Mouse (Mus musculus) hindbrain, embryonic 16.5 days (tissue): Measurements from ENCODE around the gene Glra2. TPM values are rescaled to one million over a fixed set of nuclear protein-coding genes. Genes with fewer than 3 reads are reported as not detected.
A peak's percentile ranks its signal among the peaks of the same experiment; 100 is the strongest.
"Not testable (repeated sequence)": the region's sequence is repeated elsewhere in the genome, so short reads cannot be mapped to it uniquely, and the experiment has no call there.

Experiments
- ATAC-seq: fragments of 200-750 bp; cut with Nextera tagmentation; 2 replicates; pipeline ENCODE4 v1.8.0; 2017; ENCODE audit warnings: moderate TSS enrichment, moderate library complexity
- H3K27ac ChIP-seq: fragments of 300-500 bp; sonication (generic); 2 replicates; pipeline ENCODE4 v1.5.1; 2014; ENCODE audit warnings: low read depth, mild to moderate bottlenecking, control low read depth, low read length, moderate library complexity
- H3K27me3 ChIP-seq: fragments of 300-500 bp; sonication (generic); replicated peaks from 2 replicates; pipeline ENCODE4 v1.6.1; 2014; ENCODE audit warnings: low read length; ENCODE audit not compliant: control insufficient read depth, insufficient read depth
- H3K36me3 ChIP-seq: fragments of 300-500 bp; sonication (generic); 2 replicates; pipeline ENCODE4 v1.6.1; 2014; ENCODE audit warnings: mild to moderate bottlenecking, low read length, moderate library complexity, mixed read lengths; ENCODE audit not compliant: control insufficient read depth, insufficient read depth
- H3K4me1 ChIP-seq: fragments of 300-500 bp; sonication (generic); 2 replicates; pipeline ENCODE4 v1.6.1; 2014; ENCODE audit warnings: low read depth, low read length; ENCODE audit not compliant: control insufficient read depth, insufficient read depth
- H3K4me2 ChIP-seq: fragments of 300-500 bp; sonication (generic); 2 replicates; pipeline ENCODE4 v1.6.1; 2014; ENCODE audit warnings: mild to moderate bottlenecking, low read length, control low read depth, moderate library complexity
- H3K4me3 ChIP-seq: fragments of 300-500 bp; sonication (generic); 2 replicates; pipeline ENCODE4 v1.5.1; 2014; ENCODE audit warnings: mild to moderate bottlenecking, low read length, control low read depth, moderate library complexity
- H3K9ac ChIP-seq: fragments of 300-500 bp; sonication (generic); 2 replicates; pipeline ENCODE4 v1.6.1; 2014; ENCODE audit warnings: low read depth, mild to moderate bottlenecking, control low read depth, low read length, moderate library complexity
- H3K9me3 ChIP-seq: fragments of 300-500 bp; sonication (generic); 2 replicates; pipeline ENCODE4 v1.6.1; 2014; ENCODE audit warnings: mild to moderate bottlenecking, low read length, moderate library complexity; ENCODE audit not compliant: control insufficient read depth
- WGBS: fragments of 180-500 bp; shearing (Covaris S2); extraction: QIAGEN DNeasy Blood & Tissue Kit; methylation state at CpG from one replicate; pipeline ENCODE4 v1.1.7; 2014; 5-methylcytosine and 5-hydroxymethylcytosine counted together
- polyA plus RNA-seq: library from polyadenylated mRNA; unstranded; fragments of >200 nt; fragmentation: Nextera tagmentation; extraction: Ambion mirVana; gene quantifications from 2 replicates; pipeline ENCODE4 v1.2.1, GENCODE M21; 2015

Gene Glra2
- 58.0 and 58.2 TPM in 2 replicates for polyA plus RNA-seq

DNA sequence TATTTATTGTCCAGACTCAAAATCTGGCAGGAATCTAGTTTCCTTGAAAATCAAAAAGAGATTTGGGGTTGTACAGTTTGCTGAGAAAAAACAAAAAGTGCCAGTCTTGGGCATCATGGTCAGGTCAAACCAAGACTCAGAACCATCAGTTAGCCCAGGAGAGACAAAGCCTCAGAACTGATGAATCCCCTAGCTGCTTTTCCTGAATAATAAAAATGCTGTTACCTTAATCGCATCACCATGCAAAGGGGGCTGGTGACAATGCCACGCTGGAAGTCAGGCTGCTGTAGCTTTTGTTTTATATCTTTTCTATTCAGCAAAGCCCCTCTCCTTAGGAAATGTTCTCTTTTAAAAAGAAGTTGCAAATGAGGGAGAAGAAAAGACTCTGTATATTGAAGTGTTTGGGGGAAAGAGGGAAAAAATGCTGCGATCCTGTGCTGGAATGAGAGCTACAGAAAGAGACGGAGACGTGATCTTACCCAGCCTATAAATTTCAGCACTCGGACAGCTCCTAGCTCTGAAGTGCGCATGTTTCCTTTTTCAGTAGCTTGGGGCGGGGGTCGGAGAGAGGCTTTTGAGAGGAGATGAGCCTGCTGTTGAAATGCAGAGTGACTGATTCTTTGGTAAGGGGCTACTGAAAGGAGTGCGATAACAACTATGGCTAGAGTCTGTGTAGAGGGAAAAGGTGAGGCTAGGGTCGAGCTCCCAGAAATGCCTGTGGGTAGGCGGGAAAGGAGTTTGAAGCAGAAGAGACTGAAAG lies at the start of gene Glra2:
TSS of gene Glra2 (minus strand) at position 455 of the 760 bp plus-strand sequence.
- H3K4me2 ChIP-seq: peak within 1 kb of the TSS; percentile 64
- H3K9ac ChIP-seq: peak within 1 kb of the TSS; percentile 38
- H3K9me3 ChIP-seq: no peaks in the 10 kb centered on the region
- peak; percentile 82 for ATAC-seq
- H3K36me3 ChIP-seq: no peaks in the 10 kb centered on the region
- peak within 1 kb of the TSS; percentile 21 for H3K27ac ChIP-seq
- H3K4me1 ChIP-seq: no peaks in the 10 kb centered on the region
- WGBS: 10% methylated on average over 12 of the region's 12 CpGs
- peak within 1 kb of the TSS; percentile 41 for H3K4me3 ChIP-seq
- H3K27me3 ChIP-seq: no peaks in the 10 kb centered on the region; the same call in 1 of the 2 replicates

- H3K27me3 ChIP-seq: no peaks in the 10 kb centered on the region
- no peaks in the 10 kb centered on the region for H3K36me3 ChIP-seq
- H3K4me3 ChIP-seq: no peak overlapping the region
- 50% methylated on average over 1 of the region's 1 CpGs for WGBS
- H3K9me3 ChIP-seq: no peaks in the 10 kb centered on the region
- peak; percentile 60; the same call in 1 of the 2 replicates for ATAC-seq
- no peak overlapping the region for H3K4me2 ChIP-seq
- no peak overlapping the region for H3K9ac ChIP-seq
- H3K27ac ChIP-seq: no peak overlapping the region
- H3K4me1 ChIP-seq: no peaks in the 10 kb centered on the region
These were observed 35.6 kb upstream of the Glra2 start for GRCm38 (mm10) chrX:165362798-165363197.

- WGBS: 59% methylated on average over 5 of the region's 5 CpGs
- Histone ChIP-seq H3K9ac (no peak overlapping the region), H3K9me3 (no peaks in the 10 kb centered on the region), H3K4me2 (no peak overlapping the region), H3K27me3 (no peaks in the 10 kb centered on the region), H3K27ac (no peak overlapping the region), H3K4me3 (no peak overlapping the region), H3K4me1 (no peaks in the 10 kb centered on the region), H3K36me3 (no peaks in the 10 kb centered on the region)
- ATAC-seq: no peak
These were observed 17.4 kb upstream of the Glra2 start for GRCm38 (mm10) chrX:165344611-165345010.

DNA sequence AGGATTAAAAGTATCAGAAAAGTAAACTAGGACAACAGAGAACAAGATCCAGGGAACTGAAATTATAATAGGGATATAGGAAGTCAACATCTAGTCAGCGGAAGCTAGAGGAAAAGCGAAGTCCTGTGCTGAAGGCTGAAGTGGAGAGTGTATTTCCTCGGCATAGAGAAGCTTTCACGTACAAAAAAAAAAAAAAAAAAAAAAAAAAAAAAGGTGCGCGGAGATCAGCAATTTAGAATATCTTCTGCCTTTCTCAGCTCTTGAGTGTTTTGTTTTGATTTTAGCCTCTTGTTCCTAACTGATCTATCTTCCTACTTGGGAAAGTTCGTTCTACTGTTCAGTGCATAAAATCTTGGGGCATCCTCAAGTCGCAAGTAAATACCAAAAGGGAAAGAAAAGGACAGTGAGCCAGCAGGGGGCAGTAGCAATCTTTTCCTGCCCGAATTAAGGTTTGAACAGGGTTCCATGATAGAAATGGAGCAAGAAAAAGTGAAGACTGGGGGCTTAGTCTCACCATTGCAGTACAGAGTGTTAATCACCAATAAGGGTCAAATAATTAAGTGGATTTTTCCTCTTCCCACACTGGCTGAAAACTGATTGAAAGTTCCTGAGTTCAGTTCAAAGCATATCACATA lies 623 bp upstream of the Glra2 start:
- Histone ChIP-seq H3K36me3 (no peaks in the 10 kb centered on the region), H3K9ac (peak overlapping the region; percentile 31; the same call in 1 of the 2 replicates), H3K4me2 (peak overlapping the region; percentile 64), H3K4me1 (no peaks in the 10 kb centered on the region), H3K27me3 (no peaks in the 10 kb centered on the region; the same call in 1 of the 2 replicates), H3K9me3 (no peaks in the 10 kb centered on the region), H3K4me3 (peak overlapping the region; percentile 41), H3K27ac (no peak overlapping the region)
- 12% methylated on average over 9 of the region's 9 CpGs for WGBS
- ATAC-seq: peak; percentile 42; the same call in 1 of the 2 replicates

DNA sequence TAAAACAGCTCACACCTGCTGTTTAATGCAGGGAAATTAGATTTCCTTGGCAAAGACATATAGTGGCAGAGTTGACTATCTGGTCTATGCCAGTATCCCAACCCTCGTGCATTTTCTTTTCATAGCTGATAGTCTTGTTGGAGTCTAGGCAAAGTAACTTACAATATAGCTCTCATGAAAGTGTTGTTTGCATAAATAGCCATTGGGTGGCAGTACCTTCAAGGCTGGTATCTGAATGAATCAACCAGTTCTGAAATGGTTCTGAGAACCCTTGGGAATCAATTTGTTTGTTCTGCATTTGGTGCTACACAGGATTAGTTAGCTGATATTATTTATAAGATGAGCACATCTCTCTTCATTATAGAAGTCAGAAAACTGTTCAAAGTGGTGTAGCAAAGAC lies 133.6 kb downstream of the Glra2 start:
- no peak for ATAC-seq
- Histone ChIP-seq H3K9me3 (no peaks in the 10 kb centered on the region), H3K36me3 (no peaks in the 10 kb centered on the region), H3K9ac (no peak overlapping the region), H3K4me3 (no peak overlapping the region), H3K27me3 (no peaks in the 10 kb centered on the region), H3K27ac (no peak overlapping the region), H3K4me1 (no peaks in the 10 kb centered on the region), H3K4me2 (no peak overlapping the region)
- 55% methylated on average over 1 of the region's 1 CpGs for WGBS

DNA sequence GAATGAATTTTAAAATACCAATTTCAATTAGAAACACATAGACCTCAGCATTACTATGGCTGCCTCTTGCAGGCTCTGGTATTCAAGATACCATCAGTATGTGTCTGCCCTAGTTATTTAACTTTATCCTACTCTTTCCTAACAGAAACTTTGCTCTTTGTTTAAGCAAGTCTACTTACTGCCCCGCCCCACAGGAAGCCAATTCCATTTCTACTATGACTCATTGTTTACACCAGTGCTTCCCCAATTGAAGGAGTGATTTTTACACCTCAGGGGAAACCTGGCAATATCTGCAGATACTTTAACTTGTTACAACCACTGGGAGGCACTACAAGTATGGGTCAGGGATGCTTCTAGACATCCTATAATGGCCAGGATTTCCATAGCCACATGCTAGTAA lies 136.0 kb downstream of the Glra2 start:
- WGBS: 52% methylated on average over 1 of the region's 1 CpGs
- H3K27ac ChIP-seq: no peak overlapping the region

DNA sequence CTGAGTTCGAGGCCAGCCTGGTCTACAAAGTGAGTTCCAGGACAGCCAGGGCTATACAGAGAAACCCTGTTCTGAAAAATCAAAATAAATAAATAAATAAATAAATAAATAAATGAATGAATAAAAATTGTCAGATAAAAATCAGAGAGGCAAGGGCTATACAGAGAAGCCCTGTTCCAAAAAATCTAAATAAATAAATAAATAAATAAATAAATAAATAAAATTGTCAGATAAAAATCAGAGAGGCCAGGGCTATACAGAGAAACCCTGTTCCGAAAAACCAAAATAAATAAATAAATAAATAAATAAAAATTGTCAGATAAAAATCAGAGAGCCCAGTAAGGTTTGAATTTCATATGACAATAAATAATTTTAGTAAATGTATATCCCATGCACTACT lies 144.2 kb downstream of the Glra2 start:
- WGBS: 92% methylated on average over 2 of the region's 2 CpGs
- H3K9me3 ChIP-seq, H3K4me2 ChIP-seq, H3K9ac ChIP-seq, H3K27me3 ChIP-seq, H3K36me3 ChIP-seq, ATAC-seq, H3K4me3 ChIP-seq, H3K4me1 ChIP-seq, H3K27ac ChIP-seq: not testable (repeated sequence)

More for the DNA sequence above, 136.0 kb downstream of the Glra2 start:
- Histone ChIP-seq H3K4me1 (no peaks in the 10 kb centered on the region), H3K4me3 (no peak overlapping the region), H3K4me2 (no peak overlapping the region), H3K9me3 (no peaks in the 10 kb centered on the region), H3K9ac (no peak overlapping the region), H3K36me3 (no peaks in the 10 kb centered on the region), H3K27me3 (no peaks in the 10 kb centered on the region)
- ATAC-seq: no peak

GRCm38 (mm10) chrX:165156549-165156948 lies 170.6 kb downstream of the Glra2 start:
- no peak for ATAC-seq
- Histone ChIP-seq H3K4me1 (no peaks in the 10 kb centered on the region), H3K36me3 (no peaks in the 10 kb centered on the region), H3K9ac (no peak overlapping the region), H3K9me3 (no peaks in the 10 kb centered on the region), H3K4me3 (no peak overlapping the region), H3K27me3 (no peaks in the 10 kb centered on the region), H3K27ac (no peak overlapping the region), H3K4me2 (no peak overlapping the region)
- 100% methylated on average over 1 of the region's 1 CpGs for WGBS

DNA sequence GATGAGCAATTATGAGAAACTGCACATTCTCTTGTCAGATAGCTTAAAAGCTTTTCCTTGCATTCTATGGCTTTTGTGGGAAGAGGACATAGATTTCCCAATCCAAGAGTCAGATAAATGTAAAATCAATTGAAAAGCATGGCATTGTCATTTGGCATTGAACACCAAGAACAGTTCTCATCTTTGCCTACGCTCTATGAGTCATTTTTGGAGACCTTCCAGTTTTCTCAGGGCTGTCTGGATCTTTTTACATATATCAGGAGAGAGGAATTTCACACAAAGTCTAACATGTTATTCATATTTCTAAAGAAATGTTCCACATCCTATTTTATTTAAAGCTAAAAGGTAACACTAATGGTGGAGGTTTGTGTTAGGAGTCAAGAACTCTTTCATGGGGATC lies 223.0 kb downstream of the Glra2 start:
- no peak overlapping the region for H3K4me3 ChIP-seq
- H3K36me3 ChIP-seq: no peaks in the 10 kb centered on the region
- H3K9ac ChIP-seq: no peak overlapping the region
- H3K4me1 ChIP-seq: no peaks in the 10 kb centered on the region
- H3K9me3 ChIP-seq: no peaks in the 10 kb centered on the region
- WGBS: 70% methylated on average over 1 of the region's 1 CpGs
- H3K27me3 ChIP-seq: no peaks in the 10 kb centered on the region
- H3K4me2 ChIP-seq: no peak overlapping the region
- no peak overlapping the region for H3K27ac ChIP-seq
- ATAC-seq: no peak
